Mouse (Mus musculus) heart, embryonic 11.5 days (tissue): Measurements from ENCODE around the gene Cd247. TPM values are rescaled to one million over a fixed set of nuclear protein-coding genes. Genes with fewer than 3 reads are reported as not detected.

Source experiments
- ATAC-seq: fragments of 200-750 bp; cut with Nextera tagmentation; replicated peaks from 2 replicates; pipeline ENCODE4 v1.8.0; 2017; ENCODE audit warnings: moderate library complexity; ENCODE audit not compliant: insufficient number of reproducible peaks, low FRiP score, low TSS enrichment
- H3K27ac ChIP-seq: fragments of 300-500 bp; sonication (generic); 2 replicates; pipeline ENCODE4 v1.5.1; 2014; ENCODE audit warnings: mild to moderate bottlenecking, low read depth, low read length
- H3K27me3 ChIP-seq: fragments of 300-500 bp; sonication (generic); 2 replicates; pipeline ENCODE4 v1.6.1; 2014; ENCODE audit warnings: mild to moderate bottlenecking, low read length, mixed read lengths; ENCODE audit not compliant: control insufficient read depth, insufficient read depth
- H3K36me3 ChIP-seq: fragments of 300-500 bp; sonication (generic); 2 replicates; pipeline ENCODE4 v1.6.1; 2014; ENCODE audit warnings: mild to moderate bottlenecking, low read length, moderate library complexity, mixed read lengths; ENCODE audit not compliant: control insufficient read depth, insufficient read depth
- H3K4me1 ChIP-seq: fragments of 300-500 bp; sonication (generic); 2 replicates; pipeline ENCODE4 v1.6.1; 2014; ENCODE audit warnings: low read length; ENCODE audit not compliant: control insufficient read depth, insufficient read depth
- H3K4me2 ChIP-seq: fragments of 300-500 bp; sonication (generic); 2 replicates; pipeline ENCODE4 v1.6.1; 2014; ENCODE audit warnings: mild to moderate bottlenecking, moderate library complexity
- H3K4me3 ChIP-seq: fragments of 300-500 bp; sonication (generic); 2 replicates; pipeline ENCODE4 v1.5.1; 2014; ENCODE audit warnings: low read depth, low read length
- H3K9ac ChIP-seq: fragments of 300-500 bp; sonication (generic); 2 replicates; pipeline ENCODE4 v1.6.1; 2014; ENCODE audit warnings: mild to moderate bottlenecking, low read depth, low read length, moderate library complexity
- H3K9me3 ChIP-seq: fragments of 300-500 bp; sonication (generic); replicated peaks from 2 replicates; pipeline ENCODE4 v1.6.1; 2016; ENCODE audit warnings: low read length; ENCODE audit not compliant: control insufficient read depth
- WGBS: fragments of 180-500 bp; shearing (Covaris S2); extraction: QIAGEN DNeasy Blood & Tissue Kit; methylation state at CpG from one replicate; pipeline ENCODE4 v1.1.7; 2014; ENCODE audit not compliant: insufficient replicate concordance; 5-methylcytosine and 5-hydroxymethylcytosine counted together
- polyA plus RNA-seq: library from polyadenylated mRNA; unstranded; fragments of >200 nt; fragmentation: Nextera tagmentation; extraction: Ambion mirVana; gene quantifications from 2 replicates; pipeline ENCODE4 v1.2.1, GENCODE M21; 2014

Cd247 gene
- polyA plus RNA-seq, 1 experiment from 2014 or later: 0.64 TPM

- no peak overlapping the region for H3K9ac ChIP-seq
- H3K4me3 ChIP-seq: no peak overlapping the region
- H3K27ac ChIP-seq: no peak overlapping the region
- no peak for ATAC-seq
- H3K4me1 ChIP-seq: no peaks in the 10 kb centered on the region
- H3K36me3 ChIP-seq: no peaks in the 10 kb centered on the region
- WGBS: 64% methylated on average over 9 of the region's 9 CpGs
- peaks cover 4% of the 10 kb centered on the region; the same call in 1 of the 2 replicates for H3K27me3 ChIP-seq
- H3K4me2 ChIP-seq: no peak overlapping the region
- H3K9me3 ChIP-seq: no peaks in the 10 kb centered on the region
Measured at GRCm38 (mm10) chr1:165855759-165856545, 67.5 kb downstream of the Cd247 start.

- no peak overlapping the region for H3K27ac ChIP-seq
- no peak overlapping the region for H3K9ac ChIP-seq
- no peak overlapping the region for H3K4me3 ChIP-seq
- H3K27me3 ChIP-seq: peaks cover 4% of the 10 kb centered on the region; the same call in 1 of the 2 replicates
- 85% methylated on average over 11 of the region's 11 CpGs for WGBS
- H3K9me3 ChIP-seq: no peaks in the 10 kb centered on the region
- H3K4me1 ChIP-seq: no peaks in the 10 kb centered on the region
- H3K36me3 ChIP-seq: no peaks in the 10 kb centered on the region
- ATAC-seq: no peak
- H3K4me2 ChIP-seq: no peak overlapping the region
Measured at GRCm38 (mm10) chr1:165857279-165857678, 68.8 kb downstream of the Cd247 start.

- H3K4me3 ChIP-seq: no peak overlapping the region
- H3K4me1 ChIP-seq: no peaks in the 10 kb centered on the region
- WGBS: 78% methylated on average over 5 of the region's 5 CpGs
- H3K9ac ChIP-seq: no peak overlapping the region
- ATAC-seq: no peak
- peaks cover 1% of the 10 kb centered on the region; the same call in 1 of the 2 replicates for H3K27me3 ChIP-seq
- H3K36me3 ChIP-seq: no peaks in the 10 kb centered on the region
- H3K27ac ChIP-seq: no peak overlapping the region
- no peaks in the 10 kb centered on the region for H3K9me3 ChIP-seq
- no peak overlapping the region for H3K4me2 ChIP-seq
Measured at GRCm38 (mm10) chr1:165858356-165858755, 69.9 kb downstream of the Cd247 start.

GRCm38 (mm10) chr1:165860373-165861234, 72.1 kb downstream of the Cd247 start:
- no peak for ATAC-seq
- Histone ChIP-seq H3K36me3 (no peaks in the 10 kb centered on the region), H3K4me1 (peaks cover 6% of the 10 kb centered on the region; the same call in 1 of the 2 replicates), H3K9me3 (no peaks in the 10 kb centered on the region), H3K27me3 (no peaks in the 10 kb centered on the region), H3K4me2 (no peak overlapping the region), H3K9ac (no peak overlapping the region), H3K27ac (peak overlapping the region; percentile 19; the same call in 1 of the 2 replicates), H3K4me3 (no peak overlapping the region)
- 60% methylated on average over 9 of the region's 9 CpGs for WGBS

GRCm38 (mm10) chr1:165861235-165861609, 72.7 kb downstream of the Cd247 start:
- WGBS: 81% methylated on average over 3 of the region's 3 CpGs

GRCm38 (mm10) chr1:165862059-165862458, 73.6 kb downstream of the Cd247 start:
- no peak overlapping the region for H3K4me2 ChIP-seq
- no peak overlapping the region for H3K4me3 ChIP-seq
- peaks cover 6% of the 10 kb centered on the region; the same call in 1 of the 2 replicates for H3K4me1 ChIP-seq
- no peak overlapping the region for H3K27ac ChIP-seq
- H3K9me3 ChIP-seq: no peaks in the 10 kb centered on the region
- no peaks in the 10 kb centered on the region for H3K36me3 ChIP-seq
- H3K27me3 ChIP-seq: no peaks in the 10 kb centered on the region
- 89% methylated on average over 7 of the region's 7 CpGs for WGBS
- no peak overlapping the region for H3K9ac ChIP-seq
- no peak for ATAC-seq

More at GRCm38 (mm10) chr1:165861235-165861609, 72.7 kb downstream of the Cd247 start:
- peaks cover 6% of the 10 kb centered on the region; the same call in 1 of the 2 replicates for H3K4me1 ChIP-seq
- no peak overlapping the region for H3K4me3 ChIP-seq
- ATAC-seq: no peak
- no peaks in the 10 kb centered on the region for H3K27me3 ChIP-seq
- no peaks in the 10 kb centered on the region for H3K9me3 ChIP-seq
- no peak overlapping the region for H3K27ac ChIP-seq
- no peak overlapping the region for H3K9ac ChIP-seq
- no peak overlapping the region for H3K4me2 ChIP-seq
- H3K36me3 ChIP-seq: no peaks in the 10 kb centered on the region

GRCm38 (mm10) chr1:165864864-165865795, 76.6 kb downstream of the Cd247 start:
- H3K27ac ChIP-seq: peak overlapping the region; percentile 31; the same call in 1 of the 2 replicates
- H3K36me3 ChIP-seq: no peaks in the 10 kb centered on the region
- no peaks in the 10 kb centered on the region for H3K9me3 ChIP-seq
- H3K4me3 ChIP-seq: no peak overlapping the region
- no peak for ATAC-seq
- 44% methylated on average over 14 of the region's 14 CpGs for WGBS
- peaks cover 6% of the 10 kb centered on the region; the same call in 1 of the 2 replicates for H3K4me1 ChIP-seq
- no peak overlapping the region for H3K4me2 ChIP-seq
- H3K27me3 ChIP-seq: no peaks in the 10 kb centered on the region
- peak overlapping the region; percentile 36; the same call in 1 of the 2 replicates for H3K9ac ChIP-seq
